Mouse (Mus musculus): ENCODE data around the gene Zfp971.
"Not testable (repeated sequence)": the region's sequence is repeated elsewhere in the genome, so short reads cannot be mapped to it uniquely, and the experiment has no call there.

DNA sequence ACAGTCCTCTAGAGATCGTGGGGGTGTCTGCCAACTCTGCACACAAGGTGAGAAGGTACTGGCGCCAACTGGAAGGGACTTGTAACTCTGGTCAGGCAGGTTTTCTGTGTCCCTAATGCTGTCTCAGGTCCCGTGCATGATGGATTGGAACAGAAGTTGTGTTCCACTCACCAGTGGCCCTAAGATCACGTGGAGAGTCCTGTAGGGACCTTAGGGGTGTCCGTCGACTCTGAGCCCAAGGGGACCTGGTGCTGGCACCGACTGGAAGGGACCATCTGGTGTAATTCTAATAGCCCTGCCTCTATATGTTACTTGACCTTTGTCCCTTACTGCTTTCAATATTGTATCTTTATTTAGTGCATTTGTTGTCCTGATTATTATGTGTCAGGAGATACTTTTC, 48.3 kb upstream of the Zfp971 start:
- not testable (repeated sequence) for TF ChIP-seq CTCF (IDR thresholded peaks at IDR 0.05; ENCODE audit: low read depth, low read length); POLR2A (IDR thresholded peaks at IDR 0.05; ENCODE audit: borderline replicate concordance, low read depth, low read length)

Data from bone marrow macrophage, adult 2 months (primary cell).